Mouse (Mus musculus): ENCODE measurements around the gene Itch.
"Not testable (repeated sequence)": the region's sequence is repeated elsewhere in the genome, so short reads cannot be mapped to it uniquely, and the experiment has no call there.

The Itch gene

GRCm38 (mm10) chr2:155149296-155149695 is 16.0 kb downstream of the Itch start:
- DNase-seq: not testable (repeated sequence)

- DNase-seq: no peak
Observed at GRCm38 (mm10) chr2:155207419-155207818, 74.1 kb downstream of the Itch start.

GRCm38 (mm10) chr2:155223145-155223544 is 89.8 kb downstream of the Itch start:
- no peak for DNase-seq

GRCm38 (mm10) chr2:155224721-155225120 is 91.4 kb downstream of the Itch start:
- DNase-seq: peak; percentile 36

- no peak for DNase-seq
Observed at GRCm38 (mm10) chr2:155235746-155236361, 102.5 kb downstream of the Itch start.

GRCm38 (mm10) chr2:155236362-155236992 is 103.2 kb downstream of the Itch start, which contains the start of gene Dynlrb1:
Dynlrb1 (plus strand) TSS chr2:155236533.
- peak; percentile 99 for DNase-seq

- DNase-seq: no peak
Observed at GRCm38 (mm10) chr2:155237276-155237675, 104.0 kb downstream of the Itch start.

- DNase-seq: peak; percentile 25
Observed at GRCm38 (mm10) chr2:155240915-155241314, 107.6 kb downstream of the Itch start.

GRCm38 (mm10) chr2:155242296-155242855 is 109.1 kb downstream of the Itch start:
- no peak for DNase-seq

GRCm38 (mm10) chr2:155246231-155246630 is 112.9 kb downstream of the Itch start:
- no peak for DNase-seq

- no peak for DNase-seq
Observed at GRCm38 (mm10) chr2:155248206-155248605, 114.9 kb downstream of the Itch start.

- no peak for DNase-seq
Observed at GRCm38 (mm10) chr2:155248718-155249117, 115.4 kb downstream of the Itch start.

GRCm38 (mm10) chr2:155249588-155249987 is 116.3 kb downstream of the Itch start:
- no peak for DNase-seq

GRCm38 (mm10) chr2:155265526-155265925 is 132.2 kb downstream of the Itch start:
- DNase-seq: no peak

- no peak for DNase-seq
Observed at GRCm38 (mm10) chr2:155266896-155267295, 133.6 kb downstream of the Itch start.

GRCm38 (mm10) chr2:155271957-155272356 is 138.6 kb downstream of the Itch start:
- DNase-seq: no peak

- DNase-seq: no peak
Observed at GRCm38 (mm10) chr2:155272396-155273170, 139.3 kb downstream of the Itch start.

GRCm38 (mm10) chr2:155273603-155274002 is 140.3 kb downstream of the Itch start:
- DNase-seq: no peak

GRCm38 (mm10) chr2:155276195-155276594 is 142.9 kb downstream of the Itch start, which contains the start of gene Map1lc3a:
Map1lc3a (plus strand) TSS chr2:155276297.
- peak; percentile 98 for DNase-seq
